Mouse (Mus musculus): Measurements from ENCODE around the gene Kcne3.

Kcne3 gene

DNA sequence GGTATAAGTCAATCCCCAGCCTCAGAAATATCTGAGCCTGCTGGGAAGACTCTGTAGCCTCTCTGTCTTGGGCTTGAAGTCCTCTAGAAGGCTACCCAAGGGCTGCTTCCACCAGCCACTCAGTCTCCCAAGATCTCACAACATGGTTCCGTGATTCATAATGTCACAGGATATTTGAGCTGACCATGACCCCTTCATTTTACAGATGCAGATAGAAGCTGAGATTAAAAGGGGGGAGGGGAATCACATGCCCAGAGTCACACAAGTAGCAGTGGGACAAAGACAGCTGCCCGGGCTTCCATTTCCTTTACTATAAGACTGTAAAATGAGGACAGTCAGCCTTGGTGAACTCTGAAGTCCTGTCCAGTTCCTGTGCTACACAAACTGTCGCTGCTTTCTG, 5.3 kb downstream of the Kcne3 start:
- DNase-seq (ENCODE audit: low read depth), result no peak

DNA sequence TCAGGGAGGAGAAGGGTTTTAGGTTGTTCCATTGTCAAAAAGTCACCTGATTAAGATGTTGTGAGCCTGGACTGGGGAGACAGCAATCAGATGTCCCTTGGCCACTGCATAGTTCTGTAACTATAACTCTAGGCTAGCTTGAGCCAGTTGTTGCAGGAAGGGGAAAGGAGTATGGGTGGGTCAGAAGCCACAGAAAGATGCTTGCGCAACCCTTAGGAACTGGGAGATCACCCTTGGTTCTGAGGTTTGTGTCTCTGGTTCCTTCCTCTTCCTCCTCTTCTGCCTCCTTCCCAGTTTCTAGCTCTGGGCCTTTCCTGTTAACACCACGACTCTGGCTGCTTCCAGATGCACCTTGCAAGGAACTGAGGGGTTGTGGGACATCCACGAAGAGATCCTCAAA, 6.1 kb downstream of the Kcne3 start:
- DNase-seq (ENCODE audit: low read depth), result no peak

DNA sequence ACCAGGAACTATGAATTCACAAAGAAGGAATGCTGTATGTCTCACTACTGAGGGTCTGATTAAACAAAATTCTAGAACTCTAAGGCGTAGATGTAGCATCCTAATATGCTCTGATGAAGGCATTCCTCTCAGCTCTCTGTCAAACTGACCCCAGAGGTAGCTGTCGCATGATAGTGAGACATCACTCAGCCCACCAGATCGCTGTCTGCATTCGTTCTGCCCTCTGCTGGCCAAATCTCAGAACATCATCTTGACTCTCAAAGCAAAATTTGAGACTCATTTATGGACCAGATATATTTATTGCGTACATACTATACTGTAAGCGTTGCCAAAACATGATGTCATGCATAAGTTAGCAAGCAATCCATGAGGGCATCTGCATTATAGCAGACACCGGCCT, 11.3 kb downstream of the Kcne3 start:
- peak; percentile 71 for DNase-seq (ENCODE audit: low read depth)

DNA sequence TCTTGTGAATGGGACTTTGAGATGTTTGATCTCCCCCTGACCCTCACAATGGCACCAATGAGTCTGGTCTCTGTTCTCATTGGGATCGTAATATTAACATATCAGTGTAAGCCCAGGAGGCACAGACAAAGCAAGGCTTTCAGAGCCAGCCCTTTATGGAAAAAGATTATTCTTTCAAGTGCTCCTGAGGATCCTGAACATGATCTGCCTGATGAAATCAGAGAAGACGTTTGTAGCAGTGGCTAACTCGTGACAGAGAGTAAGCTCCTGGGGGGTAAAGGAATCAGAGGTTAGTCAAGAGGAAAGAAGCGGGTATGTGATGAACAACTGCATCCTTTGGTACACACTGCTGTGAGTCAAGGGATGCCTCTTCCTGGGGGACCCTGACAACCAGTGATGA, 13.9 kb downstream of the Kcne3 start:
- DNase-seq (ENCODE audit: low read depth), result no peak

DNA sequence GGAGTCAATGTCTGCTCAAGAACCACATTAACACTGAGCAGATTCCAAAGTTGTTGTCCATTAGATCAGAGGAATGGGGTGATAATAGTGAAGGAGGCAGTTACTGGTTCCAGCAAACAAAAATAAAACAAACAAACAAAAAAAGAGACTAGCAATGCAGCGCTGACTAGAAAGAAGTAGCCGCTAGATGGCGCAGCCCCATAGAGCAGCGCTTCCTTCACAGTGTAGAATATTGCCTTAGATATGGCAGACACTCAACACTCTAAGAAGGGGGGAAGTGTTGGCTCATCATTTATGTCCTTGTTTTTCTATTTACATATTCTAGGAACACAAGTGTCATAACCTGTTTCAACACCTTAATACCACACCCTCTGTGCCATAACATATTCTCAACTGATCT, 14.5 kb downstream of the Kcne3 start:
- peak; percentile 76 for DNase-seq (ENCODE audit: low read depth)

DNA sequence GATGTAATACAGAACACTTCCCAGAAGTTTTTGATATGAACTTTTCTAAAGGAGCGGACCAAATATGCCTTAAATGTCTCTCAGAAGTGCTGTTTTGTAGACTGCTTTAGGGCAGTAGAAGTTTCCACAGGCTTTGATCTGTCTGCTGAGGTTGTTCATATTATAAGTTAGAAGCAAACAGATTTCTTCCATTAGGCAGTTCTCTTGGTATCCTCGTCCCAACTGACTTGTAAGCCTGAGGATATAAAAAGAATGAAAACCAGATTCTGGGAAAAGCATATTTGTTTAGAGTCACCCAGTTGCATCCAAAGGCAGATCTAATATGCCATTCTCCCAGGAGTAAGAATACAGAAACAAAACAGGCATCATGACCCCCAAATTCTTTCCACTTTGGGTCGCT, 24.9 kb downstream of the Kcne3 start:
- DNase-seq (ENCODE audit: low read depth), result no peak

DNA sequence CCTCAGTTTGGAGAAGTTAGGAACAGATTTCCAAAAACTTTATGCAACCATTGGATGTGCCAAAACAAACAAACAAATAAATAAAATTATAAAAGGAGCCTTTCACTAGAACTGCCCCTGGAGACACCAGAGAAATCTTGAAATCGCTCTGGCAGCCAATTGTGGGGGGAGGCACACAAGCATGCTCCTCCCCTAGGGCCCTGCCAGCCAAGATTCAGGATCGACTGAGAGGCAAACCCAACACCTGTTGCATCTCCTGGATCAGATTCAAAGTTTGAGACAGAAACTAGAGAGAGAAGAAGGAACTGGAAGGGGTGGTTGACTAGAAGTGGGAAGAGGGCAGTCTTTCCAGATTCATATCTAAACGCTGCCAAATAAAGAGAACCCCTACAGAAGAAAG, 27.3 kb downstream of the Kcne3 start:
- DNase-seq (ENCODE audit: low read depth), result no peak

DNA sequence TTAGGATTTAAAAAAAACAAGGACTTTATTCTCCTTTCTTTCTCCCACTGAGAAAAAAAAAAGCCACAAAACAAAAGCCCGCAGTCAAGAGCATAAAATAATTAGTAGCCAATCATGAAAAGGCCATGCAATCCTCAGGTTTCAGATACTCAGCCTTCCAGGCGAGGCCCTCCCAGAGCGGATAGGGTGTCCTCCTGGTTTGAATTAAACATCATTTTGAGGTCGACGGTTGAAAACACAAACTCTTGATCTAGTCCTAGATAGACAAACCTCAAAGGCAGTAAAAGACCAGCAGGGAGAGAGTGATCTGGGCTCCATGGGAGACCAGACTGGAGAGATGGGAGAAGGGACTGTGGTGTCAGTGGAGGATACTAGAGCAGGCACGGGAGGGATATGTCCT, 28.6 kb downstream of the Kcne3 start:
- DNase-seq (ENCODE audit: low read depth), result no peak

DNA sequence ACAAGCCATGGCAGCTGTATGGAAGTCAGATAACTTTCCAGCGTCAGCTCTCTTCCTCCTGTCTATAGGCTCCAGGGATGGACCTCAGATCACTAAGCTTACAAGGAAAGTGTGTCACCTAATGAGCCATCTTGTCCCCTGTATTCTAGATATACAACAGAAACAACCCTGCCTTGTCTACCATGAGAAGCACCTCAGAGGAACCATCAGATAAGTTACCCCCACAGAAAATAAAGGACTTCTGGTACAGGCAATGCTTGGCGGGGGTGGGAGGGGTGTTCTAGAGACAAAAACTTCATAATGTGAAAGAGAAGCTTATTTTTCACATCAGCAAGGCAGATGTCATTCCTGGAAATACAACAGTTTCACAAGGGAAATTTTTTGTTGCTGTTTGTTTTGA, 29.8 kb downstream of the Kcne3 start:
- no peak for DNase-seq (ENCODE audit: low read depth)

DNA sequence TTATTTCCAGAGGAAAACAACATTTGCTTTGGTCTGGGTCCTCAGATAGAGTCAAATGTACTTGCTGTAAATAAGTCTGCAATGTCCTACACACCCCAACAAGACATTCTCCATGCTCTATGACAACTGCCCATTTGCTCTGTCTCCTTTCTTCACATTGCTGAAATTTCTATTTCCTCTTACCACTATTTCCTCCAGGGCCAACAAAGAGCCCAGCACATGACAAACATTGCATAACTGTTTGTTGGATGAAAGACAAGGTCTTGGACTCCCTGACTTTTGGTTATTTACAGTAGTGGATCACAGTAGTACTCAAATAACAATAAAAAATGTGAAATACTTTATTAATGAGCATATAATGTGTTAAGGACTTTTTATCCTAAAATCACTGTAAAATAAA, 31.6 kb downstream of the Kcne3 start:
- no peak for DNase-seq (ENCODE audit: low read depth)

DNA sequence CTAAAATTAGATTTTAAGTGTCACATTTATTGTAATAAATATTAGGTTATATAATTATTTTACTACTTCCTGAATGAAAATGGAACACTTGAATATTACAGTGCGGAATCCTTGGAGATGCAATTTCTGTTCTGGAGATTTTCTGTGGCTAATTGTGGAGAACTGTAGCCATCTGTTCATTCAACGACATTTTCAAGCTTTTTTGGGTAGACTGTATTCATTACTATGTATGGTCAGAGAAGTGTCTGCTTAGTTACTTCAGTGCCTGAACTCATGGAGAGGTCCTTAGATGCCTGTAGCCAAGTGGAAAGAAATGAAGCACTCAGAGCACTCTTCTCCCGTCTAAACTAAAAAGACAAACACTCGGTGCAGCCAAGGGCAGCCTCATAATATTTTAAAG, 38.0 kb downstream of the Kcne3 start:
- DNase-seq (ENCODE audit: low read depth), result no peak

DNA sequence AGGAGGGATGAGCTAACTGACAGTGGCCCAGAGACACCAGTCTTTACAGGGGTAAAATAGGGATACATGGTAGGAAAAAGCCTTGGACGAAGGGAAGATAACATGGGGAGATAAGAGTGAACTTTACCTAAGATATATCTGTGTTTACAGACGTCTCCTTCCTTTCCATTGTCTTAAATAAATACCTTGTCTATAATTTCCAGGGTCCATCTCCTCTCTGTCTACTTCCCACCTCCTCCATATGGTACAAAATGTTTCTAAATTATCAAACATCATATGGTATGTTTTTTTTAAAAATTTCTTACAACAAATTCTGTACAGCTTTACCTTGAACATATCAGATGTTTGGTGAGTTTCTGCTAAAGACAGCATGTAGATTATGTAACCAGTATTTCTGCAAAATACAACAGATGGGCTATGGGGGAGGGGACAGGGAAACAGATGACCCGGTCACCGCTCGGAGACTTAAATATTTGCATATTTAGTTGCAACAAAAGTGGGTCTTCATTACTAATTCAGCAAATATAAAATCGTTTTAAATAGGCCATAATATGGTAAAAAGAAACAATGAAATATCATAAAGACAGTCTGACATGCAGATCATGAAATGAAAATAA, 38.9 kb downstream of the Kcne3 start:
- no peak for DNase-seq (ENCODE audit: low read depth)

DNA sequence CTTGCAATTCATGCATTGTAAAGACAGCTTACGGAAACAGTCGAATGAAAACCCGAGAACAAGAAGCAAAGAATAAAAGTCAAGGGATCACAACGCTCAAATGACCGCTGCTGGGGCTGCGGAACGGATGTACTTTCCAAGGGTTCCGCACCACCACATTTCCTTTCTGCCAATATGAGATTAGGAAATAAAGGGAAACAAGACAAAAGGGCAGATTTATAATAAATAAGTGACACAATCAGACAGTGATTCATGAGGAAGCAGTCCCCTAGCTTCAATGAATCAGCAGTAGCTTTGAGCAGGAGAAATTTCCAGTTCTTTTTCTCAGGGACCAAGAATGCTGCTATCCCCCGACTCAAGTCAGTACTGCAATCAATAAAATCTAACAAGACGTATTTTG, 39.7 kb downstream of the Kcne3 start:
- DNase-seq (ENCODE audit: low read depth), result no peak

DNA sequence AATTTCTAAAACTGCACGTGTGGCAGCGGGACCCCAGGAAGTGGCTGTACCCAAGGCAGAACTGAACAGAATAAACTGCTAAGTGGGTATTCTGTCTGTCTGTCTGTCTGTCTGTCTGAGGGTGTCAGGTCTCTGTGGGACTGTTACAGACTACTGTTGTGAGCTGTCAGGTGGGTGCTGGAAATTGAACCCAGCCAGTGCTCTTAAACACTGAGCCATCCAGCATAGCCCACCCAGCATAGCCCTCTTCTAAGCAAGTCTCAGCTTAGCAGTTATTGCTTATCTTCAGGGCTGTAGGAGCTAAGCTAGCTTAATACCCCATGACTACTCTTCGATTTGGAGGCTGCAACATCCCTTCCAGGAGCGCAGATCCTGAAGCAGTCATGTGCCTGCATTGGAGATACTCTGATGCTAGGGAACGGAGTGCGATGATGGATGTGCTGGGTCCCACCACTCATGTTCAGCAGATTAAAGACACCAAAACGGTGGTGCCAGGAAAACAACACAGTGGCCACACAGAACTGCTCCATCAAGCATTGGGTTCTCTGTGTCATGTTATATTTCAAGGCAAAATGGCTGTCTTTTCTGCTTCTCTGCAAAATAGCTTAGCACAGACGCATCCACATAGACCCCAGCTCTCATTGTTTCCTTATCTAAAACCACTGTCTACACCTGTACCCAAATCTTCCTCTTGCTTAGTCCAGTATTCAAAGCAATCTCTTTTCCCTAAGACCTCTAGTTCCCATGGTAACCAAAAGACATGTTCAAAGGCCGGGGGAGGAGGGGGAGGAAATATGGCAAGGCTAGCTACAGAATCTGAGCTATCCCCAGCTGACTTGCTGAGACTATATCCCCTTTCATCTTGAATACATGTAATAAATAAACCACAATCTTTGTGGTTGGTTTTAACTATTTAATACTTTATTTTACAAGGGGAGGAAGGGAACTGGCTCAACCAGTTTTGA, 40.6 kb downstream of the Kcne3 start:
- no peak for DNase-seq (ENCODE audit: low read depth)

DNA sequence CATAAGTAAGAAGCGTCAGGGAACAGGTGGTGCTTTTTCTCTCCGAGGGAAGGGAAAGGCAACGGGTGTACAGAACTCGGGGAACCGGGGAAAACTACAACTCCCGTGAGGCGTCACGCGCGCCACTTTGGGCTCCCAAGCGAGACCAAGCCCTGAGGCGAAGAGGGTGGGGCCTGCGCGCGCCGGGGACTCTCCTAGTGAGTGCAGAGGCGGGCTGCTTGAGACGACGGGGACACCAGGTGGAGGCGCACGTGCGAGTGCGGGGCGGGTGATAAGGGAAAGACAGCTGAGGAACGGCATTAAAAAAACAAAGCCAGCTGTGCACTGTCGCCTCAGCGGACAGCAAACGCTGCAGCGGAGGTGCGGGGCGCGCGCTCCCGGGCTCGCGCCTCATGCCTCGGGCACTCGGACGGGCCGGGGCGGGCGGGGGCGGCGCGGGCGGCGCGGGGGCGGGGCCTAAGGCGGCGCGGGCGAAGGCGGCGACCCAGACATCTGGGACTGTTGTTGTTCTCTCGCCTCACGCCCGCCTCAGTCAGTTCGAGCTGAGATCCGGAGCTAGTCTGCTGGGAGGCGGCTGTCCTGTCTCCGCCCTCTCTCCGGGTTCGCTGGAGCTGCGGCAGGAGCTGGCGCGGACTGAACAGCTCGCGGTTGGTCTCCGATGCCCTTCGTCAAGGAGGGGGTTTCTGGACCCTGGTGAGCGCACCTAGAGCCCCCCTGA, 51.0 kb downstream of the Kcne3 start, which contains the start of gene Pgm2l1:
TSS of gene Pgm2l1 (plus strand) at position 237 of the 718 bp plus-strand sequence.
- DNase-seq (ENCODE audit: low read depth), result peak; percentile 93

DNA sequence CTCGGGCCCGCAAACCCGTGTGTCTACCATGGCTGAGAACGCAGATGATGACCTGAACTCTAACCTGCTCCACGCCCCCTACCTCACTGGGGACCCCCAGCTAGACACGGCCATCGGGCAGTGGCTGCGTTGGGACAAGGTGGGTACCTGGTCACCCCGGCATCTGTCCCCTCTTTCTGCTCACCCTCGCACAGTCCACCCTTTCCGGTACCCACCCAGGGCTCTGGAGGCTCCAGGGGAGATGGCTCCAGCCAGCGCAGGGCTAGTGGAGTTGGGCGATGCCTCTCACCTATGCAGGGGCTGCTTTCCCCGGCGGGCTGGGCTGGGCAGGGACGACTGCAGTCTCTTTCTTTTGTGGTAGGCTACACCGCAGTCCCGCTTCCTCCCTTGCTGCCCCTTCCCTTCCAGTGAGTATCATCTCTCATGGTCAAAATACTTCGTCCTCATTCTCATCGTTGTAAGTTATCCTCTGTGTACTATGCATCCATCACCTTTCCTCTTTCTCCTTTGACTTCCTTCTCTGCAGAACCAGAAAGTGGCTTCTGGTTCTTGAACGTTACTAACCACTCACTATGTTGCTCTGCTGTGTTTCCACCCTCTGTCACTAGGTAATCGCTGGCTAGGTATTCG, 51.7 kb downstream of the Kcne3 start:
- DNase-seq (ENCODE audit: low read depth), result no peak

DNA sequence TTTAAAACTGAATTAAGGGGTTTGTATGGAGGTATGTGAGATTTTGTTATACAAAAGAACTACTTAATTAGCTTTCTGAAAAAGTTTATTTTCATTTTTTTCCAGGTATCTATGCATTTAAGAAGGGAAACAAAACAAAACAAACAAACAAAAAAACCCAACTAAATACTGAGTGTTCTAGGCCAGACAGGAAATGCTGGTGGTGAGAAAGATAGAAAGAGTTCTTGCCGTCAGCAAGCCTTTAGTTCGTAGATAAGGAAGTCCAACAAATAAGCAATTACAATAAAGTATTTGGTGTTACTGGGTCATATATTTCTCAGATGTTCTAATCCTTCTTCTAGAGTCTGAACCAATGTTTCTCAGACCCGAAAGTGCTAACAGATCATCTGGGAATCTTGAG, 52.7 kb downstream of the Kcne3 start:
- DNase-seq (ENCODE audit: low read depth), result no peak

DNA sequence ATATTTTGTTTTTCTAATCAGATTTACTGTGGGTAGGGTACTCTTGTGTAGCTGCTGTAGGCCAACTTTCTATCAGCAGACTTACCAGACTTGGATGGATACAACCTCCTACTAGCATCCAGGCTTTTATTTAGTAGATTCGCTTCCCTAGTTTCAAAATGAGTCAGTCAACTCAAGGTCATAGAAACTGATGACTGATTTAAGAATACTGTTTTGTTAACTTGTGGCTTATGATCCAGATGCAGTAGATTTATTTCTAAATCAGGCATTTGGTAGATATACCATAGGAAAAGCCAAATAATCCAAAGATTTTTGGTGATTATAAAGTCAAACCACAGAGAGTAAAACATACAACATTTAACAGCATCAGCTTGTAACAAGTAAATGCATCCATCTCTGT, 54.3 kb downstream of the Kcne3 start:
- no peak for DNase-seq (ENCODE audit: low read depth)

DNA sequence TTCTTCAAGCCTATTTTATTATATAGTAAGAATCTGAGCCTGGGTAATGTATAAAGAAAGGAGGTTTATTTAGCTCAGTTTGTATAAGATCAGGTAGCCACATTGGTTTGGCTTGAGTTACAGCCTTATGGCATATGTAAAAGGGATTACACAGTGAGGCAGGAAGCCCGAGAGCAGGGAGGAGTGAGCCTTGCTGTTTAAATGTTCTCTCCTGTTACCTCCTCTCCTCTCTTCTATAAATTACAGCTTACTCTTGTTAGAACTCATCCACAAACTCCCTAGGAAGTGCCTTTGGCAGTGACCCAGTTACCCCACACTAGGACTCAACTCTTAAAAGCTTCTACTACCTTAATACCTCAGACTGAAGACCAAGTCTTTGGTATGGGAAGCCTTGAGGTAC, 55.4 kb downstream of the Kcne3 start:
- DNase-seq (ENCODE audit: low read depth), result no peak

DNA sequence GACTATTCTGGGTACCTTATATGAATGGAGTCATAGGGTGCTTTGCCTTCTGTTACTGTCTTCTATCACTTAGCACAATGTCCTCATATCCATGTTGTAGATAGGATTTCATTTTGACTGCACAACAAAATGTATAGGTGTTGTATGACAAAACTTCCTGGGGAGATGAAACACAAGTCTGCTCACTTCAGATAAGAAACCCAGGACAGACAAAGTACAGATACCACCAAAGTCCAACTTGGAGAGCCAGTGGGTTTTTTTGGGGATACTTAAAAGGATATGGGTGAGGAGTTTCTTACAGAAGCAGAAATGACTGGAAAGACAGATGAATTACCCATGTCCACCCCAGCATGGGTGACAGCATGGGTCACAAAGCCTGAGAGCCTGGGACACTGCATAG, 57.4 kb downstream of the Kcne3 start:
- no peak for DNase-seq (ENCODE audit: low read depth)
